Mouse (Mus musculus) c-Kit-positive CD71-positive TER-119-negative erythroid progenitor cells, embryonic 14.5 days (primary cell): ENCODE data around the gene Cd3eap.

Source experiments
- DNase-seq: peaks from one replicate; pipeline ENCODE4 v3.0.0-alpha.2; 2013; ENCODE audit warnings: low read depth

The Cd3eap gene

GRCm38 (mm10) chr7:19306819-19307738, 52.2 kb downstream of the Cd3eap start:
- no peak for DNase-seq
